Mouse (Mus musculus) megakaryocyte progenitor cell, adult 5-6 weeks (primary cell): Measurements from ENCODE around the gene Slc7a15. TPM values are rescaled to one million over a fixed set of nuclear protein-coding genes. Genes with fewer than 3 reads are reported as not detected.

Experiments
- ATAC-seq: replicated peaks from 2 replicates; pipeline ENCODE4 v1.8.0; 2016; ENCODE audit warnings: mild to moderate bottlenecking, moderate TSS enrichment, inconsistent platforms; ENCODE audit not compliant: poor library complexity
- total RNA-seq, 2 experiments: library from RNA; stranded (forward) in 1 of 2; stranded (reverse) in 1 of 2; fragments of 157-497, 149-512 nt in 1 of 2; fragments of 200-1000 nt in 1 of 2; gene quantifications; 2 replicates each; pipeline versions ENCODE4 v1.2.3 to v1.2.4; 2015 to 2017

Gene Slc7a15
- total RNA-seq, 2 experiments from 2014 or later: not detected

GRCm38 (mm10) chr12:8489098-8489497 lies 109.8 kb downstream of the Slc7a15 start:
- ATAC-seq: no peak

DNA sequence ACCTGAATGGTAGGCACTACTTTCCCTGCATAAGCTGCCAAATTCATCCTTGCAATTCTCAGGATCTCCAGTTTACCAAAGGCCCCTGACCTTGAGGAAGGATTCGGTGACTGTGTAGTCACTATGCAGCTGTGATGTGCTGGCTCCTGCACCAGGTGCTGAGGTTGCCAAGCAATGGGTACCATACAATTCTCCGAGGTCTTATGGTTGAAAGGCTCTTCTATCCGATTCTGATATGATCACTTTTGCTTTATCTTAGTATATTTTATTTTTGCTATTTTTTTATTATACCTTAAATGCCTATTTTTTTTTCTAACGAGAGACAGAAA lies 110.2 kb downstream of the Slc7a15 start:
- ATAC-seq: no peak

DNA sequence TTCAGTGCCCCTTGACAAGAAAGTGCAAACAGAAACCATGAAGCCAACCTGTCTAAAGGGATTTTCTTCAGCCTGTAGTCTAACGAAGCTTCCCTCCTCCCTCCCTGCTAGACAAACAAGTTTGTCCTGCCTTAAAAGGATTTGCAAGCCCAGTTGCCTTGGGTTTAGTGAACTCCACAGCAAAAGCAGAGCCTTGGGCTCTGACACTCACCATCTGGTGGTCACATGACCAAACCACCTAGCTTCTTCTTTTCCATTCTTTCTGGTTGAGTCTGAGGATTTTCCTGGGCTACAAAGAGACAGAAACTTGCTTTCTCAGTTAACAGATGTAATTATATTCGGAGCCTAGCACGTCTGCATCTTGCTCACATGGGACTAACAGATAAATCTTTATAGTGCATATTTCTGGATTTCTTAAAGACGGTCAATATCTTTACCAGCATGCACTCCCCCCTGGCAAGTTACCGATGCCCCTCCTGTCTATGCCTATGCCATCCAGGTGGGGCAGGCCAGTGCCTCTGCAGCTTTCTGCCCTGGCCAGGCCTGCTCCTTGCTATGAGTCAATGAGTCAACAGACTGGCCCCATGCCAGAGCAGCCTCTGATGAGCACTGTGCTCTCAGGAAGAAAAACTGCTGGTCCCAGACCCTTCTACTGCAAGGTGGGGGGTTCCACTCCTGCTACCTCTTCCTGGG lies 110.8 kb downstream of the Slc7a15 start:
- peak; percentile 26; the same call in 1 of the 2 replicates for ATAC-seq

DNA sequence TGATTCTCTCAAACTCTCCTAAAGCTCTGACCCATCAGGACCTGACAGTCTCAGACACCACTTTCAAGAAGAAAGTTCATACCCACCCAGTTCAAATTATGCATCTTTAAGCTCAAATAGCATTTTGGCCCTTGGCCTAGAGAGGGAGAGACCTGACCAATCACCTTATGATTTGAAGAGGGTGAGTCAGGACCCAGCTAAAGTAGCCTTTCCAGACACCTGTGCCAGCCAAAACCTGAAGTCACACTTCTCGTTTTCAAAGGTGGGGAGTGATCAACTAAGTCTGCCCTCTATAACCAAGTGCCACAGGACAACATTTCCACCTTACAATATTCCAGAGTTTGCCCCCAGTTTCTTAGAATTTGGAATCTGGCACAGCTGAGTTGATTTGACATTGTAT lies 111.6 kb downstream of the Slc7a15 start:
- no peak for ATAC-seq

- no peak for ATAC-seq
Measured at GRCm38 (mm10) chr12:8485247-8485646, 113.6 kb downstream of the Slc7a15 start.

- ATAC-seq: peak; percentile 75
Measured at GRCm38 (mm10) chr12:8482169-8482568, 116.7 kb downstream of the Slc7a15 start.

Other genes starting within 250 kb of the Slc7a15 start
- 112 and 160 TPM in 2 replicates for gene Rhob, start 99.1 kb downstream of the Slc7a15 start, total RNA-seq (2015)
- gene Rhob, start 99.1 kb downstream of the Slc7a15 start, total RNA-seq (2017): 50.4 and 64.6 TPM in 2 replicates
- 164 and 166 TPM in 2 replicates for gene Pum2, start 75.1 kb upstream of the Slc7a15 start, total RNA-seq (2015)
- gene Pum2, start 75.1 kb upstream of the Slc7a15 start, total RNA-seq (2017): 116 and 129 TPM in 2 replicates
- gene Sdc1, start 172.3 kb upstream of the Slc7a15 start, total RNA-seq (2015): 0.37 and 0.42 TPM in 2 replicates
- gene Sdc1, start 172.3 kb upstream of the Slc7a15 start, total RNA-seq (2017): 1.5 TPM in 2 replicates